Mouse (Mus musculus): ENCODE results near the gene Tmem98.

DNA sequence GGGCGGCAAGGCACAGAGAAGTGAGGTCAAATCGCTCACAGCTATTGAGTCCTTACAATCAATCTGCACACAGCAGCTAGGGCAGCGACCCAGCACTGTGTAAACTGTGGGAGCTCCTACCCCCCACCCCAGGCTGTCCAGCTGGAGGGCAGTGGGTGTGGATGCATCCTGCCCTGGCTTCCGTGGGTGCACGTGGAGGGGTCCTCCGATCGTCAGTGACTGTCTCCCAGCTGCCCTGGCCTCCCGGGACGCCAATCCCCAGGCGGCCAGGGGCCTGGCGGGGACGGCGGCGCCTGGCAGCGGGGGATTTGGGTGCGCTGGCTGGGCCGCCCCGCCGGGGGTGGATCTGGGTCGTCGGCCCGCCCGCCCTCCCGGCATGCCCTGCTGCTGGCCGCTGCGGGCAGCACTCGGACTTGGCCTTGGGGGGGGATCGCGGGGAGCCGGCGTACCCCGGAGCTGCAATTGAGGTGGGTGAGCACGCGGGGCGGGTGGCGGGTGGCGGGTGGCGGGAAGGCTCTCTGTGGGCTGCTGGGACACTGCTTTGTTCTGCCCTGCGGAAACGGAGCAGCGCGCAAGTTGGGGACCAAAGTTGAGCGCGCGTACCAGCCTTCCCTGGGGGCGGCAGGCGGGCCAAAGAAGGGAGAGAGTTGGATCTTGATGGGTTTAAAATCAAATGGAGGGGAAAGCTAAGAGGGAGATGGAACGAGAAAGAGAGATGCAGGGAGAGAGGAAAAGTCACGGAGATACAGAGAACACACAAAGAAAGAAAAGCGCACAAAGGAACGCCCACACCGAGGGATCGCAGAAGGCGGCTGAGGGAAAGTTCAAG, at the start of gene Tmem98:
- TF ChIP-seq CTCF (conservative IDR thresholded peaks at IDR 0.05 in 1 of 2, IDR thresholded peaks at IDR 0.05 in 1 of 2; ENCODE audit: low read depth in 2 of 2, low read length in 2 of 2) (no peak), RCOR1 (conservative IDR thresholded peaks at IDR 0.05; ENCODE audit: low read depth, low read length) (no peak), POLR2A (IDR thresholded peaks at IDR 0.05; ENCODE audit: low read depth, low read length) (no peak), CHD2 (IDR thresholded peaks at IDR 0.05; ENCODE audit: low read length) (no peak)
